Mouse (Mus musculus) left cerebral cortex, adult 18-20 months (tissue): ENCODE results near the gene Heatr3. TPM values are rescaled to one million over a fixed set of nuclear protein-coding genes. Genes with fewer than 3 reads are reported as not detected.

Experiments
- DNase-seq, 2 experiments: peaks; one replicate each; pipeline ENCODE4 v3.0.0; 2021 to 2022; ENCODE audit warnings: low spot score in 2 of 2, mixed read lengths in 1 of 2
- long read RNA-seq, 2 experiments: library from polyadenylated mRNA; stranded (forward); transcript quantifications; one replicate each; pipeline ENCODE4 v2.0.0; 2021
- total RNA-seq, 2 experiments: library from RNA; stranded (reverse); gene quantifications; 2 replicates each; pipeline ENCODE4 v1.2.3; 2021

The Heatr3 gene
- total RNA-seq, result 10 to 100 TPM; 26.5 to 27.1 TPM
- long read RNA-seq, experiment 1, transcript Heatr3-201 (15 exons, 3,251 nt), result major isoform, 26 of 38 reads
- long read RNA-seq, experiment 1, partial matches to known transcripts, result 4 of 38 reads
- long read RNA-seq, experiment 1, other reads (novel, unspliced or antisense), result 7 of 38 reads
- long read RNA-seq, experiment 2, transcript Heatr3-201 (15 exons, 3,251 nt), result major isoform, 18 of 22 reads
- long read RNA-seq, experiment 2, partial matches to known transcripts, result 1 of 22 reads
- long read RNA-seq, experiment 2, other reads (novel, unspliced or antisense), result 3 of 22 reads

- peak; percentile 95 to 96 for DNase-seq
Measured at GRCm38 (mm10) chr8:88137748-88138484, at the start of gene Heatr3. Heatr3 (plus strand) TSS chr8:88137855.

GRCm38 (mm10) chr8:88088006-88088405 lies 49.6 kb upstream of the Heatr3 start:
- no peak for DNase-seq

GRCm38 (mm10) chr8:88091661-88092060 lies 46.0 kb upstream of the Heatr3 start:
- no peak for DNase-seq

GRCm38 (mm10) chr8:88093367-88093766 lies 44.3 kb upstream of the Heatr3 start:
- no peak for DNase-seq

GRCm38 (mm10) chr8:88098856-88099255 lies 38.8 kb upstream of the Heatr3 start:
- no peak for DNase-seq

GRCm38 (mm10) chr8:88099526-88099925 lies 38.1 kb upstream of the Heatr3 start:
- DNase-seq, result peak; percentile 10 to 39

- no peak for DNase-seq
Measured at GRCm38 (mm10) chr8:88109241-88109640, 28.4 kb upstream of the Heatr3 start.

GRCm38 (mm10) chr8:88118456-88119036 lies 19.1 kb upstream of the Heatr3 start, which contains the start of gene Cnep1r1:
Cnep1r1 (plus strand) TSS chr8:88118769.
- peak; percentile 93 to 95 for DNase-seq

- DNase-seq, result no peak
Measured at GRCm38 (mm10) chr8:88119076-88119475, 18.6 kb upstream of the Heatr3 start.

- no peak for DNase-seq
Measured at GRCm38 (mm10) chr8:88124850-88125249, 12.8 kb upstream of the Heatr3 start.

- no peak for DNase-seq
Measured at GRCm38 (mm10) chr8:88129397-88129796, 8.3 kb upstream of the Heatr3 start.

- DNase-seq, result no peak
Measured at GRCm38 (mm10) chr8:88130754-88131317, 6.8 kb upstream of the Heatr3 start.

GRCm38 (mm10) chr8:88139256-88139655 lies 1.6 kb downstream of the Heatr3 start:
- no peak for DNase-seq

GRCm38 (mm10) chr8:88141629-88142028 lies 4.0 kb downstream of the Heatr3 start:
- DNase-seq, result no peak

GRCm38 (mm10) chr8:88144041-88144440 lies 6.4 kb downstream of the Heatr3 start:
- DNase-seq, result no peak

GRCm38 (mm10) chr8:88150910-88151371 lies 13.3 kb downstream of the Heatr3 start:
- DNase-seq, result peak; percentile 43 to 44

- DNase-seq, result peak; percentile 14 to 29
Measured at GRCm38 (mm10) chr8:88160237-88160995, 22.8 kb downstream of the Heatr3 start.

- peak; percentile 46 to 73 for DNase-seq
Measured at GRCm38 (mm10) chr8:88161439-88161838, 23.8 kb downstream of the Heatr3 start.

- DNase-seq, result no peak
Measured at GRCm38 (mm10) chr8:88175264-88175663, 37.6 kb downstream of the Heatr3 start.

GRCm38 (mm10) chr8:88177291-88177690 lies 39.6 kb downstream of the Heatr3 start:
- DNase-seq, result peak in 1 of 2 experiments; percentile 8

- no peak for DNase-seq
Measured at GRCm38 (mm10) chr8:88183121-88183520, 45.5 kb downstream of the Heatr3 start.
